Mouse (Mus musculus) lung, postnatal 0 days (tissue): Measurements from ENCODE around the gene Ruvbl2.

Experiments
- CTCF ChIP-seq: IDR thresholded peaks from 2 replicates; pipeline ENCODE4 v1.5.1; 2016; ENCODE audit warnings: antibody characterized with exemption, mild to moderate bottlenecking
- EP300 ChIP-seq: IDR thresholded peaks from 2 replicates; pipeline ENCODE4 v1.6.1; 2016; ENCODE audit warnings: antibody characterized with exemption, mild to moderate bottlenecking, control low read depth

DNA sequence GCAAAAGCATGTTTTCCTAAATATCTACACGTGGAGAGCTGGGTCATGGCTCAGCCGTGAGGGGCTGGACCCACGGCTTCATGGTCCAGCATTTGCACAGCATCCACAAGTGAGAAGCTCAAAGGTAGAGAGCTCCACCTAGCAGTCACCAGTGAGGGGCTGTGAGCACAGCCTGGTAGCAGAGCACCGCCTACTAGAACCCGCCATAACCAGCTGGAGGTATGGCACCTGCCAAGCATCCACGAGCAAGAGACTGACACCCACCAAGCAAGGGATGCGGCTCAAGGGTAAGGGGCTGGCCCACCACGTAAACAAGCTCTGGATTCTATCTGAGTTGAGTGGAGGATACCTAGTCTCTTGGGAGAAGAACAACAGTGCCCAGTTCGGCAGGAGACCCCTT, 27.7 kb upstream of the Ruvbl2 start:
- TF ChIP-seq EP300 (no peak), CTCF (no peak; the same call in 1 of the 2 replicates)
